Mouse (Mus musculus) cerebral cortex, adult 2 months (tissue): ENCODE measurements around the gene Rbms2.

Source experiments
- WGBS: fragments of 180-500 bp; shearing (Covaris S2); methylation state at CpG from one replicate; pipeline ENCODE4 v1.1.7; 2018; 5-methylcytosine and 5-hydroxymethylcytosine counted together

Rbms2 gene

GRCm38 (mm10) chr10:128193113-128193512 lies 13.0 kb upstream of the Rbms2 start:
- WGBS, result 95% methylated on average over 6 of the region's 6 CpGs

- WGBS, result 91% methylated on average over 3 of the region's 3 CpGs
Measured at GRCm38 (mm10) chr10:128192030-128192766, 12.1 kb upstream of the Rbms2 start.

DNA sequence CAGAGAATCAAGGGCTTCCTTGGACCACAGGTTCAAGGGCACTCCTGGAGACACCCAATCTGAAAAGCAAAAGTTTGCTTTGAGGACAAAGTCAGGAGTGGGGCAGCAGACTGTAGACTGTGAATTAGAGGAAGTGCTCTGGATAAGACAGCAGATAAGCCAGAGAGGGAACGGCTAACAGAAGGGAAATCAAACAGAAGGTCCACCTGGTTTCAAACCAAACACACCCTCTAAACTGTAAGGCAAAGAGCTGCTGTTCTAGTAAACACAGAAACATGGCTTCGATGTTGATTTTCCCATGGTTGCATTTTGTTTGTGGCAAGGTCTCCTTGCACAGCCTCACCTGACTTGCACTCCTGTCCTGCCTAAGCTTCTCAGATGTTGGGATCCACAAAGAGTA lies 11.4 kb upstream of the Rbms2 start:
- WGBS, result 89% methylated on average over 2 of the region's 2 CpGs

GRCm38 (mm10) chr10:128188242-128188877 lies 8.3 kb upstream of the Rbms2 start:
- 52% methylated on average over 2 of the region's 2 CpGs for WGBS

DNA sequence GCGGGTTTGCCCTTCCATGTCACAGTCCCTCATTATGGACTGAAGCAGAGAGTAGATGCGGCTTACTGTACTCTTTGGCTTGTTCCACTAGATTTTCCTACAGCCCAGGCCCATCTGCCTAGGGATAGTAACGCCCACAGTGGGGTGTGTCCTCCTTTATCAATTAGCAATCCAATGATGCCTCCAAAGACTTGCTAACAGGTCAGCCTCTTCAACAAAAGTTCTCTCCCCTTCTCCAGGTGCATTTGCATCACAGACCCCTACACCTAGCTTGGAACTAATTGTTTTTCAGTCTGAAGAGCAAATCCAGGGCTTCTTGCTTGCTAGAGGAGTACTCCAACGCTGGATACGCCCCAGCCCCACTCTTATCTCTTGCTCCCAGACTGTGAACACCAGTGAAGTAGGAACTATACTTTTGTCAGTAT lies 7.1 kb upstream of the Rbms2 start:
- WGBS, result 74% methylated on average over 5 of the region's 5 CpGs

- 64% methylated on average over 2 of the region's 2 CpGs for WGBS
Measured at GRCm38 (mm10) chr10:128185959-128186358, 5.9 kb upstream of the Rbms2 start.

GRCm38 (mm10) chr10:128185277-128185940 lies 5.3 kb upstream of the Rbms2 start:
- 80% methylated on average over 6 of the region's 6 CpGs for whole genome bisulfite sequencing

DNA sequence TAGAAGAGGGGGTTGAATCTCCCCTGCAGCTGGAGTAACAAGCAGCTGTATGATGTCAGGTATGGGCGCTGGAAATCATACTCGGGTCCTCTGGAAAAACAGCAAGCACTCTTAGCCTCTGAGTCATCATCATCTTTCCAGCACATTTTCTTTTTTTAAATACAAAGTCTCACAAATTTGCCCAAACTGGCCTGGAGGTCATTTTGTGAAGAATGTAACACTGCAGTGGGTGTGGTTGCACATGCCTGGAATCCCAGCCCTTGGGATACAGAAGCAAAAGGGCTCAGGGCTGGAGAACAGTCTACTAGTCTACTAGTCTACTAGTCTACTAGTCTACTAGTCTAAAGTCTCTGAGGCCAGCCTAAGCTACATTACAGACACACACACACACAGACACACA lies 4.2 kb upstream of the Rbms2 start:
- WGBS, result 87% methylated on average over 2 of the region's 2 CpGs

DNA sequence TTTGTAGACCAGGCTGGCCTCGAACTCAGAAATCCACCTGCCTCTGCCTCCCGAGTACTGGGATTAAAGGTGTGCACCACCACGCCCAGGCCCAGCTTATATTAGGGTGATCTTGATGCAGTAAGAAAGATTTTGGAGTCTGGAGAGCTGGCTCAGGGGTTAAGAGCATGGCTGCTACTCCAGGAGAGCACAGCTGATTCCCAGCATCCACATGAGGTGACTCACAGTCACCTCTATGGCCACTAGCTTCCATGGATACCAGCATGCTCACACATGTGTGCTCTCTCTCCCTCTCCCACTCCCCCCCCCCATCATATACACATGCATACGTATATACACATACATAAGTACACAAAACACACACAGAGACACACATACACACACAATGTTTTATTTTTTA lies 2.8 kb downstream of the Rbms2 start:
- WGBS, result 82% methylated on average over 4 of the region's 4 CpGs

DNA sequence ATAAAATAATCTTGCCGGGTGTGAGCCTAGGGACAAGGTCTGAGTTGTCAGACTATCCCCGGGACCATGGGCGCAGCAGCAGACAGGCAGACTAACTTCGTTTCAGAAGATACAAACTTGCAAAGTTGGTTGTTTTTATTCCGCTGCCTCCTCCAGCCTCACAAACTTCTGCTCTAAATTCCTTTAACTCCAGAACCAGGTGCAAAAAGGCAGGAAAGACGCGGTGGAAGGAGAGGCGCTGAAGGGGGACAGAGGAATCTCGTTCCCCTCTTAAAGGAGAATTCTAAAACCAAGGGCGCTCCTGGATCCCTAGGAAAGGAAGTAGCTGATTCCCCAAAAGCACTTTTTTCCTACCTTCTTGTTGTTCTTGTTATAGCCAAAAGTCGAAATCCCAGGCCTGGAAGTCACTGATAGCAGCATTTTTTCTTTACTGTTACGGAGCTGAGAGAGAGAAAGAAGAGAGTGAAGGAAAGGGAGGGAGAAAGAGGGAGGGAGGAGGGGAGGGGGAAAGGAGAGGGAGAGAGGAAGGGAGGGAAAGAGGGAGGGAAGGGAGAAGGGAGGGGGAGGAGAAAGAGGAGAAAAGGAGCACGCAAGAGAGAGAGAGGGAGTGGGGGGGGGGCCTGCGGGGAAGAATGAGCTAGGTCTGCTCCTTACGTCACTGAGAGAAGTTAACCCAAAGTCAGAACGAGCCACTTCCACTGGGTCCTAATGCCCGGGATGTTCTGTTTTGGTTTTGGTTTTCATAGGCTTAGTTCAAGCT lies 3.9 kb downstream of the Rbms2 start:
- WGBS, result 2% methylated on average over 17 of the region's 17 CpGs

- 19% methylated on average over 3 of the region's 3 CpGs for WGBS
Measured at GRCm38 (mm10) chr10:128175302-128175701, 4.8 kb downstream of the Rbms2 start.

DNA sequence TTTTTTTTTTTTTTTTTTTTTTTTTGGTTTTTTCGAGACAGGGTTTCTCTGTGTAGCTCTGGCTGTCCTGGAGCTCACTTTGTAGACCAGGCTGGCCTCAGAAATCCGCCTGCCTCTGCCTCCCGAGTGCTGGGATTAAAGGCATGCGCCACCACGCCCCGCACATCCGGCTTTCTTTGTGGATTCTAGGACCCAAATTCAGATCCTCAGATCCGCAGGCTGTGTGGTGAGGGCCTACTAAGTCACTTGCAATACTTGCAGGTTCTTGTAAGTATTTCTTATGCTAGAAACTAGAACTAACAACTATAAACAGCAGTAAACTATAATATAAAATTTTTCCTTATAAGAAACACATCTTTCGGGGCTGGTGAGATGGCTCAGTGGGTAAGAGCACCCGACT lies 8.7 kb downstream of the Rbms2 start:
- WGBS, result 97% methylated on average over 10 of the region's 10 CpGs

- WGBS, result 40% methylated on average over 6 of the region's 6 CpGs
Measured at GRCm38 (mm10) chr10:128167091-128167490, 13.0 kb downstream of the Rbms2 start.

GRCm38 (mm10) chr10:128165726-128166125 lies 14.4 kb downstream of the Rbms2 start:
- 89% methylated on average over 3 of the region's 3 CpGs for WGBS

- WGBS, result 84% methylated on average over 3 of the region's 3 CpGs
Measured at GRCm38 (mm10) chr10:128153978-128154377, 26.1 kb downstream of the Rbms2 start.

GRCm38 (mm10) chr10:128150941-128151340 lies 29.2 kb downstream of the Rbms2 start:
- WGBS, result 75% methylated on average over 14 of the region's 14 CpGs

DNA sequence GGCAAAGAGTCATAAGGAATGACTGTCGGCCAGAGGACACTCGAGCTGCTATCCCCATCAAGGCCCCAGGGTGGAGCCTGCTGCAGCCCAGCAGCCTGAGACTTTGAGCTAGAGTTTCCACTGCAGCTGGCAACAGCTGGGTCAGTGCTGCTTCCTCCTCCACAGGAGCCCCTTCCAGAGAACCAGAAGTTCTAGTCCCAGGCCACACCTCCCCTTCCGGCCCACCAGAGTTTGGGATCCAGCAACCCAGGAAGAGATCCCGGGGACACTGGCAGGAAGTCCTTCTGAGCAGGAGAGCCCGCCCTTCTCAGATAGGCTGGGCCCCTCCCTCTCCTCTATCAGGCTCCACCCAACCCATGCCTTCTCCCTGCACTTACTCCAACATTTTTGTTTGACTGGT lies 30.5 kb downstream of the Rbms2 start:
- WGBS, result 43% methylated on average over 5 of the region's 5 CpGs

- 91% methylated on average over 5 of the region's 5 CpGs for WGBS
Measured at GRCm38 (mm10) chr10:128148789-128149365, 31.2 kb downstream of the Rbms2 start.

DNA sequence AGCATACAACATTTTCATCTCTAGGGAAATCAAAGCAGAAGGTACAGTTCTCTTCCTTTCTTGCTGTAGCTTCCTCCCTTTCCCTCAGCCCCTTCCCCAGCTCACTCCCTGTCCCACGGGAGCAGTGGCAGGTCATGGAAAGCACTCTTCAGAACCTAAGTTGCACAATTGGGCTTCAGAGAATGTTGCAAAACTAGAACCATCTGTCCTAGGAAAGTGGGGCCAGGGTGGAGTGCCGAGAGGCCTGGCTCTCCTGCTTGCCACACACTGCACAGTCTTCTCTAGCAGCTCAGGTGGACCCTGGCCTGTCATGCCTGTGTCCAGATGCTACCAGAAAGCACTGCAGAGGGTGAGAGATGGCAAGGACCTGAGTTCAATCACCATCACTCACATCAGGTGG lies 35.1 kb downstream of the Rbms2 start:
- WGBS, result 83% methylated on average over 2 of the region's 2 CpGs

DNA sequence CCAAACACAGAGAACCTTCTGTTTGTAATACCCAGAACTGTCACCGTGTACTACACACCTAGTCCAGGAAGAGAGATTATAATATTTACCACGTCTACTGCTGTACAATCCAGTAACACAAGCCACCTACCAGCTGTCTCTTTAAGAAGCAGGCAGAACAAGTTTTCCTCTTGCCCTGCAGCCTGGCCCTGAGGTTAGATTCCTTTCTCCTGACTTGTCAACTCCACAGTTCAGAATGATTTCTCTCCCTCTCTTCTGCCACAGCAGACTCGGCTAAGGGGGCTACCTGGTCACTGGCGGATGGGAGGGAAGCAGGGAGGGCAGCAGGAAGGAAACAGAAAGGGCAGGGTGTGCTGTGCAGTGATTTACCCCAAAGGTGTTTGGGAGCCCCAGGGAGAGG lies 36.4 kb downstream of the Rbms2 start:
- 79% methylated on average over 4 of the region's 4 CpGs for WGBS

GRCm38 (mm10) chr10:128142165-128142564 lies 37.9 kb downstream of the Rbms2 start:
- 50% methylated on average over 2 of the region's 2 CpGs for WGBS
